Mouse (Mus musculus): ENCODE measurements around the gene Ros1. TPM values are rescaled to one million over a fixed set of nuclear protein-coding genes. Genes with fewer than 3 reads are reported as not detected.

Ros1 gene
- polyA plus RNA-seq (2014; fragmentation: Nextera tagmentation; extraction: Ambion mirVana): 0.55 and 0.87 TPM in 2 replicates

GRCm38 (mm10) chr10:52194957-52195852 lies at the start of gene Ros1:
Gene Ros1, minus strand, starts transcription at chr10:52195244.
- DNase-seq (ENCODE audit: low spot score): no peak

GRCm38 (mm10) chr10:52242680-52243323 lies 47.8 kb upstream of the Ros1 start:
- Histone ChIP-seq H3K4me3 (ENCODE audit: low read depth, low read length) (no peak overlapping the region), H3K36me3 (ENCODE audit: control insufficient read depth, insufficient read depth, low read length) (no peaks in the 10 kb centered on the region), H3K27me3 (replicated peaks; ENCODE audit: control insufficient read depth, insufficient read depth, low read length) (no peaks in the 10 kb centered on the region), H3K4me2 (ENCODE audit: low read length) (no peak overlapping the region), H3K9ac (ENCODE audit: low read length) (no peak overlapping the region), H3K27ac (ENCODE audit: low read depth) (no peak overlapping the region), H3K9me3 (ENCODE audit: control insufficient read depth, low read length) (no peaks in the 10 kb centered on the region), H3K4me1 (replicated peaks; ENCODE audit: control insufficient read depth, insufficient read depth, low read length) (peaks cover 5% of the 10 kb centered on the region; the same call in 1 of the 2 replicates)
- ATAC-seq (replicated peaks; ENCODE audit: low FRiP score, low TSS enrichment, low read depth) (no peak), DNase-seq (ENCODE audit: low spot score) (no peak)
- WGBS: 48% methylated on average over 7 of the region's 7 CpGs

More at GRCm38 (mm10) chr10:52194957-52195852, at the start of gene Ros1:
- Histone ChIP-seq H3K27me3 (replicated peaks; ENCODE audit: control insufficient read depth, insufficient read depth, low read length) (no peaks in the 10 kb centered on the region), H3K27ac (ENCODE audit: low read depth) (peak within 1 kb of the TSS; percentile 57), H3K4me3 (ENCODE audit: low read depth, low read length) (no peak within 1 kb of the TSS), H3K9ac (ENCODE audit: low read length) (no peak within 1 kb of the TSS), H3K4me2 (ENCODE audit: low read length) (no peak within 1 kb of the TSS), H3K4me1 (replicated peaks; ENCODE audit: control insufficient read depth, insufficient read depth, low read length) (no peaks in the 10 kb centered on the region), H3K36me3 (ENCODE audit: control insufficient read depth, insufficient read depth, low read length) (no peaks in the 10 kb centered on the region), H3K9me3 (ENCODE audit: control insufficient read depth, low read length) (no peaks in the 10 kb centered on the region)
- no peak for ATAC-seq (replicated peaks; ENCODE audit: low FRiP score, low TSS enrichment, low read depth)
- 78% methylated on average over 7 of the region's 7 CpGs for WGBS

- no peak for ATAC-seq (replicated peaks; ENCODE audit: low FRiP score, low TSS enrichment, low read depth)
These were observed 47.0 kb upstream of the Ros1 start for GRCm38 (mm10) chr10:52242015-52242414.

GRCm38 (mm10) chr10:52235461-52235860 lies 40.4 kb upstream of the Ros1 start:
- 79% methylated on average over 5 of the region's 5 CpGs for WGBS
- peak overlapping the region; percentile 66 for H3K4me2 ChIP-seq (ENCODE audit: low read length)
- peaks cover 5% of the 10 kb centered on the region for H3K4me1 ChIP-seq (replicated peaks; ENCODE audit: control insufficient read depth, insufficient read depth, low read length)
- ATAC-seq (replicated peaks; ENCODE audit: low FRiP score, low TSS enrichment, low read depth) (no peak), DNase-seq (ENCODE audit: low spot score) (no peak)
- no peaks in the 10 kb centered on the region for H3K9me3 ChIP-seq (ENCODE audit: control insufficient read depth, low read length)
- peak overlapping the region; percentile 76 for H3K4me3 ChIP-seq (ENCODE audit: low read depth, low read length)
- no peaks in the 10 kb centered on the region for H3K36me3 ChIP-seq (ENCODE audit: control insufficient read depth, insufficient read depth, low read length)
- no peaks in the 10 kb centered on the region for H3K27me3 ChIP-seq (replicated peaks; ENCODE audit: control insufficient read depth, insufficient read depth, low read length)
- no peak overlapping the region for H3K9ac ChIP-seq (ENCODE audit: low read length)
- H3K27ac ChIP-seq (ENCODE audit: low read depth): no peak overlapping the region

More at GRCm38 (mm10) chr10:52242015-52242414, 47.0 kb upstream of the Ros1 start:
- Histone ChIP-seq H3K9ac (ENCODE audit: low read length) (no peak overlapping the region), H3K27me3 (replicated peaks; ENCODE audit: control insufficient read depth, insufficient read depth, low read length) (no peaks in the 10 kb centered on the region), H3K4me1 (replicated peaks; ENCODE audit: control insufficient read depth, insufficient read depth, low read length) (peaks cover 5% of the 10 kb centered on the region; the same call in 1 of the 2 replicates), H3K36me3 (ENCODE audit: control insufficient read depth, insufficient read depth, low read length) (no peaks in the 10 kb centered on the region), H3K9me3 (ENCODE audit: control insufficient read depth, low read length) (no peaks in the 10 kb centered on the region), H3K27ac (ENCODE audit: low read depth) (no peak overlapping the region), H3K4me2 (ENCODE audit: low read length) (no peak overlapping the region), H3K4me3 (ENCODE audit: low read depth, low read length) (no peak overlapping the region)
- WGBS: 76% methylated on average over 5 of the region's 5 CpGs
- DNase-seq (ENCODE audit: low spot score): no peak

GRCm38 (mm10) chr10:52234654-52234981 lies 39.6 kb upstream of the Ros1 start:
- Histone ChIP-seq H3K4me1 (replicated peaks; ENCODE audit: control insufficient read depth, insufficient read depth, low read length) (peaks cover 5% of the 10 kb centered on the region), H3K36me3 (ENCODE audit: control insufficient read depth, insufficient read depth, low read length) (no peaks in the 10 kb centered on the region), H3K9me3 (ENCODE audit: control insufficient read depth, low read length) (no peaks in the 10 kb centered on the region), H3K27me3 (replicated peaks; ENCODE audit: control insufficient read depth, insufficient read depth, low read length) (no peaks in the 10 kb centered on the region), H3K4me2 (ENCODE audit: low read length) (peak overlapping the region; percentile 66), H3K4me3 (ENCODE audit: low read depth, low read length) (peak overlapping the region; percentile 76), H3K27ac (ENCODE audit: low read depth) (no peak overlapping the region), H3K9ac (ENCODE audit: low read length) (peak overlapping the region; percentile 76)
- ATAC-seq (replicated peaks; ENCODE audit: low FRiP score, low TSS enrichment, low read depth): no peak
- DNase-seq (ENCODE audit: low spot score): no peak
- WGBS: 10% methylated on average over 7 of the region's 7 CpGs

- H3K9me3 ChIP-seq (ENCODE audit: control insufficient read depth, low read length): no peaks in the 10 kb centered on the region
- ATAC-seq (replicated peaks; ENCODE audit: low FRiP score, low TSS enrichment, low read depth): peak; percentile 24; the same call in 1 of the 2 replicates
- H3K36me3 ChIP-seq (ENCODE audit: control insufficient read depth, insufficient read depth, low read length): no peaks in the 10 kb centered on the region
- DNase-seq (ENCODE audit: low spot score): peak; percentile 83
- no peaks in the 10 kb centered on the region for H3K27me3 ChIP-seq (replicated peaks; ENCODE audit: control insufficient read depth, insufficient read depth, low read length)
- H3K4me2 ChIP-seq (ENCODE audit: low read length): peak overlapping the region; percentile 66
- peak overlapping the region; percentile 76 for H3K4me3 ChIP-seq (ENCODE audit: low read depth, low read length)
- peaks cover 5% of the 10 kb centered on the region for H3K4me1 ChIP-seq (replicated peaks; ENCODE audit: control insufficient read depth, insufficient read depth, low read length)
- under 1% methylated on average over 40 of the region's 40 CpGs for WGBS
- peak overlapping the region; percentile 78 for H3K27ac ChIP-seq (ENCODE audit: low read depth)
- H3K9ac ChIP-seq (ENCODE audit: low read length): peak overlapping the region; percentile 76
These were observed 39.1 kb upstream of the Ros1 start for GRCm38 (mm10) chr10:52233969-52234653.

- H3K27ac ChIP-seq (ENCODE audit: low read depth): peak within 1 kb of the TSS; percentile 78
- H3K4me2 ChIP-seq (ENCODE audit: low read length): peak within 1 kb of the TSS; percentile 66
- ATAC-seq (replicated peaks; ENCODE audit: low FRiP score, low TSS enrichment, low read depth) (peak; percentile 89), DNase-seq (ENCODE audit: low spot score) (peak; percentile 87)
- under 1% methylated on average over 60 of the region's 60 CpGs for WGBS
- H3K27me3 ChIP-seq (replicated peaks; ENCODE audit: control insufficient read depth, insufficient read depth, low read length): no peaks in the 10 kb centered on the region
- H3K9ac ChIP-seq (ENCODE audit: low read length): peak within 1 kb of the TSS; percentile 76
- peak within 1 kb of the TSS; percentile 76 for H3K4me3 ChIP-seq (ENCODE audit: low read depth, low read length)
- no peaks in the 10 kb centered on the region for H3K36me3 ChIP-seq (ENCODE audit: control insufficient read depth, insufficient read depth, low read length)
- no peaks in the 10 kb centered on the region for H3K9me3 ChIP-seq (ENCODE audit: control insufficient read depth, low read length)
- peaks cover 5% of the 10 kb centered on the region for H3K4me1 ChIP-seq (replicated peaks; ENCODE audit: control insufficient read depth, insufficient read depth, low read length)
These were observed 38.4 kb upstream of the Ros1 start, which contains the start of gene Dcbld1 for GRCm38 (mm10) chr10:52233301-52233968. Gene Dcbld1, plus strand, starts transcription at chr10:52233619.
